Mouse (Mus musculus): ENCODE measurements at regions not wholly inside any gene's neighbourhood (a gene's known extent, or its start where the extent isn't known, plus 50 kb on each side); places are given as distances from the start of the nearest gene placed in this dataset.

GRCm38 (mm10) chr1:77754326-77754725, 239.4 kb upstream of the Epha4 start:
- no peak overlapping the region for H3ac ChIP-seq (ENCODE audit: control insufficient read depth, insufficient read length)
- no peaks in the 10 kb centered on the region for H3K79me2 ChIP-seq (ENCODE audit: control insufficient read depth, insufficient read depth)
- no peaks in the 10 kb centered on the region for H3K36me3 ChIP-seq (ENCODE audit: control insufficient read depth, insufficient read depth)
- no peaks in the 10 kb centered on the region for H3K27me3 ChIP-seq (ENCODE audit: control insufficient read depth, insufficient read depth, insufficient read length)
- TF ChIP-seq TCF12 (IDR thresholded peaks at IDR 0.05; ENCODE audit: insufficient read depth, poor library complexity, severe bottlenecking): no peak
- no peak for TF ChIP-seq REST (IDR thresholded peaks at IDR 0.05; ENCODE audit: insufficient read depth, insufficient read length)
- TF ChIP-seq USF1 (IDR thresholded peaks at IDR 0.05; ENCODE audit: low read depth): no peak
- TF ChIP-seq MYOG (IDR thresholded peaks at IDR 0.05; ENCODE audit: control insufficient read depth in 1 of 3, insufficient read depth in 1 of 3, insufficient read length in 2 of 3, low read depth in 2 of 3): no peak
- TF ChIP-seq MAX (IDR thresholded peaks at IDR 0.05; ENCODE audit: low read depth): no peak
- no peak for TF ChIP-seq POLR2AphosphoS2 (IDR thresholded peaks at IDR 0.05; ENCODE audit: insufficient read length, low read depth)
- TF ChIP-seq POLR2A (IDR thresholded peaks at IDR 0.05; ENCODE audit: insufficient read length, low read depth): no peak
- no peak for TF ChIP-seq TCF3 (IDR thresholded peaks at IDR 0.05; ENCODE audit: insufficient read length, low read depth)
- TF ChIP-seq CEBPB (IDR thresholded peaks at IDR 0.05; ENCODE audit: insufficient read depth, poor library complexity, severe bottlenecking): no peak
- TF ChIP-seq SRF (IDR thresholded peaks at IDR 0.05; ENCODE audit: control insufficient read depth, insufficient read length, low read depth): no peak
- TF ChIP-seq E2F4 (IDR thresholded peaks at IDR 0.05; ENCODE audit: insufficient read depth): no peak
- no peak for TF ChIP-seq MYOD1 (IDR thresholded peaks at IDR 0.05; ENCODE audit: control insufficient read depth in 1 of 3, insufficient read length in 2 of 3, low read depth in 2 of 3)
- H3K4me2 ChIP-seq (ENCODE audit: low read depth): no peak overlapping the region
- no peak overlapping the region for H3K4me3 ChIP-seq

GRCm38 (mm10) chr1:77748483-77749465, 233.9 kb upstream of the Epha4 start:
- Histone ChIP-seq H3K27me3 (ENCODE audit: control insufficient read depth, insufficient read depth, insufficient read length) (no peaks in the 10 kb centered on the region), H3K4me2 (ENCODE audit: low read depth) (no peak overlapping the region), H3ac (ENCODE audit: control insufficient read depth, insufficient read length) (no peak overlapping the region), H3K79me2 (ENCODE audit: control insufficient read depth, insufficient read depth) (no peaks in the 10 kb centered on the region), H3K36me3 (ENCODE audit: control insufficient read depth, insufficient read depth) (no peaks in the 10 kb centered on the region), H3K4me3 (no peak overlapping the region)
- TF ChIP-seq TCF12 (IDR thresholded peaks at IDR 0.05; ENCODE audit: insufficient read depth, poor library complexity, severe bottlenecking): no peak
- no peak for TF ChIP-seq MYOD1 (IDR thresholded peaks at IDR 0.05; ENCODE audit: control insufficient read depth in 1 of 3, insufficient read length in 2 of 3, low read depth in 2 of 3)
- TF ChIP-seq MYOG (IDR thresholded peaks at IDR 0.05; ENCODE audit: control insufficient read depth in 1 of 3, insufficient read depth in 1 of 3, insufficient read length in 2 of 3, low read depth in 2 of 3): no peak
- no peak for TF ChIP-seq POLR2A (IDR thresholded peaks at IDR 0.05; ENCODE audit: insufficient read length, low read depth)

GRCm38 (mm10) chr1:77732099-77732498, 217.2 kb upstream of the Epha4 start:
- H3K36me3 ChIP-seq (ENCODE audit: control insufficient read depth, insufficient read depth): no peaks in the 10 kb centered on the region
- TF ChIP-seq MYOG (IDR thresholded peaks at IDR 0.05; ENCODE audit: control insufficient read depth in 1 of 3, insufficient read depth in 1 of 3, insufficient read length in 2 of 3, low read depth in 2 of 3) (no peak), TCF12 (IDR thresholded peaks at IDR 0.05; ENCODE audit: insufficient read depth, poor library complexity, severe bottlenecking) (no peak), TCF3 (IDR thresholded peaks at IDR 0.05; ENCODE audit: insufficient read length, low read depth) (no peak), CEBPB (IDR thresholded peaks at IDR 0.05; ENCODE audit: insufficient read depth, poor library complexity, severe bottlenecking) (no peak), MYOD1 (IDR thresholded peaks at IDR 0.05; ENCODE audit: control insufficient read depth in 1 of 3, insufficient read length in 2 of 3, low read depth in 2 of 3) (no peak), POLR2A (IDR thresholded peaks at IDR 0.05; ENCODE audit: insufficient read length, low read depth) (no peak), USF1 (IDR thresholded peaks at IDR 0.05; ENCODE audit: low read depth) (no peak), REST (IDR thresholded peaks at IDR 0.05; ENCODE audit: insufficient read depth, insufficient read length) (no peak), E2F4 (IDR thresholded peaks at IDR 0.05; ENCODE audit: insufficient read depth) (no peak), POLR2AphosphoS2 (IDR thresholded peaks at IDR 0.05; ENCODE audit: insufficient read length, low read depth) (no peak), SRF (IDR thresholded peaks at IDR 0.05; ENCODE audit: control insufficient read depth, insufficient read length, low read depth) (no peak), MAX (IDR thresholded peaks at IDR 0.05; ENCODE audit: low read depth) (no peak)
- H3K79me2 ChIP-seq (ENCODE audit: control insufficient read depth, insufficient read depth): no peaks in the 10 kb centered on the region
- no peak overlapping the region for H3K4me2 ChIP-seq (ENCODE audit: low read depth)
- no peak overlapping the region for H3K4me3 ChIP-seq
- no peaks in the 10 kb centered on the region for H3K27me3 ChIP-seq (ENCODE audit: control insufficient read depth, insufficient read depth, insufficient read length)
- H3ac ChIP-seq (ENCODE audit: control insufficient read depth, insufficient read length): no peak overlapping the region

GRCm38 (mm10) chr1:77727561-77727960, 212.7 kb upstream of the Epha4 start:
- Histone ChIP-seq H3K36me3 (ENCODE audit: control insufficient read depth, insufficient read depth) (no peaks in the 10 kb centered on the region), H3K4me2 (ENCODE audit: low read depth) (no peak overlapping the region), H3K79me2 (ENCODE audit: control insufficient read depth, insufficient read depth) (no peaks in the 10 kb centered on the region), H3K27me3 (ENCODE audit: control insufficient read depth, insufficient read depth, insufficient read length) (no peaks in the 10 kb centered on the region), H3ac (ENCODE audit: control insufficient read depth, insufficient read length) (no peak overlapping the region), H3K4me3 (no peak overlapping the region)
- TF ChIP-seq MYOG (IDR thresholded peaks at IDR 0.05; ENCODE audit: control insufficient read depth in 1 of 3, insufficient read depth in 1 of 3, insufficient read length in 2 of 3, low read depth in 2 of 3) (no peak), TCF12 (IDR thresholded peaks at IDR 0.05; ENCODE audit: insufficient read depth, poor library complexity, severe bottlenecking) (no peak), TCF3 (IDR thresholded peaks at IDR 0.05; ENCODE audit: insufficient read length, low read depth) (no peak), USF1 (IDR thresholded peaks at IDR 0.05; ENCODE audit: low read depth) (no peak), E2F4 (IDR thresholded peaks at IDR 0.05; ENCODE audit: insufficient read depth) (no peak), SRF (IDR thresholded peaks at IDR 0.05; ENCODE audit: control insufficient read depth, insufficient read length, low read depth) (no peak), MAX (IDR thresholded peaks at IDR 0.05; ENCODE audit: low read depth) (no peak), POLR2AphosphoS2 (IDR thresholded peaks at IDR 0.05; ENCODE audit: insufficient read length, low read depth) (no peak), CEBPB (IDR thresholded peaks at IDR 0.05; ENCODE audit: insufficient read depth, poor library complexity, severe bottlenecking) (no peak), REST (IDR thresholded peaks at IDR 0.05; ENCODE audit: insufficient read depth, insufficient read length) (no peak), POLR2A (IDR thresholded peaks at IDR 0.05; ENCODE audit: insufficient read length, low read depth) (no peak), MYOD1 (IDR thresholded peaks at IDR 0.05; ENCODE audit: control insufficient read depth in 1 of 3, insufficient read length in 2 of 3, low read depth in 2 of 3) (no peak)

Data from myocyte (in vitro differentiated cells).